Mouse (Mus musculus) CD8-positive naive resting alpha-beta T cell, adult 57 days (primary cell): ENCODE measurements around the gene Numa1. TPM values are rescaled to one million over a fixed set of nuclear protein-coding genes. Genes with fewer than 3 reads are reported as not detected.

Experiments
- total RNA-seq: library from RNA; stranded (reverse); gene quantifications from one replicate; pipeline ENCODE4 v1.2.4, GENCODE M21; 2023

Gene Numa1
- 350 TPM for total RNA-seq

GRCm38 (mm10) chr7:101933751-101934240, at the start of gene Numa1, which contains the start of gene Lrrc51:
Gene Numa1 (plus strand): TSS chr7:101934111.
Gene Lrrc51 (minus strand): TSS chr7:101933895.

GRCm38 (mm10) chr7:101905561-101906286, 28.2 kb upstream of the Numa1 start, which contains the start of gene Lamtor1:
Gene Lamtor1 (plus strand): TSS chr7:101905904.

GRCm38 (mm10) chr7:101906287-101906681, 27.6 kb upstream of the Numa1 start, which contains the start of gene Tomt:
Gene Tomt (minus strand): TSS chr7:101906359.

GRCm38 (mm10) chr7:102018590-102018989, 84.7 kb downstream of the Numa1 start, which contains the start of gene Il18bp:
Gene Il18bp (minus strand): TSS chr7:102018690.

Other genes with a start within 250 kb of the Numa1 start
- gene Phox2a, start 115.8 kb upstream of the Numa1 start, total RNA-seq = not detected
- 8.9 TPM for gene Inppl1, start 95.9 kb upstream of the Numa1 start, total RNA-seq
- gene Folr2, start 76.9 kb upstream of the Numa1 start, total RNA-seq = not detected
- gene Anapc15, start 70.4 kb upstream of the Numa1 start, total RNA-seq = 63.0 TPM
- gene Folr1, start 63.3 kb upstream of the Numa1 start, total RNA-seq = not detected
- 56.6 TPM for gene Lamtor1, start 28.2 kb upstream of the Numa1 start, total RNA-seq
- not detected for gene Tomt, start 27.8 kb upstream of the Numa1 start, total RNA-seq
- gene Lrrc51, start 216 bp upstream of the Numa1 start, total RNA-seq = 1.4 TPM
- gene Il18bp, start 84.6 kb downstream of the Numa1 start, total RNA-seq = 8.1 TPM
- 31.0 TPM for gene Rnf121, start 131.4 kb downstream of the Numa1 start, total RNA-seq
- gene Xndc1, start 131.4 kb downstream of the Numa1 start, total RNA-seq = 47.9 TPM
- gene Xntrpc, start 131.6 kb downstream of the Numa1 start, total RNA-seq = 7.1 TPM
- not detected for gene Trpc2, start 149.0 kb downstream of the Numa1 start, total RNA-seq
- 0.40 TPM for gene Art1, start 167.6 kb downstream of the Numa1 start, total RNA-seq
- gene Art5, start 175.4 kb downstream of the Numa1 start, total RNA-seq = 0.49 TPM
- gene Chrna10, start 182.7 kb downstream of the Numa1 start, total RNA-seq = not detected